Mouse (Mus musculus): Measurements from ENCODE around the gene Hdac11. TPM values are rescaled to one million over a fixed set of nuclear protein-coding genes. Genes with fewer than 3 reads are reported as not detected.

Hdac11 gene
- polyA plus RNA-seq, 2 experiments from 2014 or later: 1.5 to 2.0 TPM

DNA sequence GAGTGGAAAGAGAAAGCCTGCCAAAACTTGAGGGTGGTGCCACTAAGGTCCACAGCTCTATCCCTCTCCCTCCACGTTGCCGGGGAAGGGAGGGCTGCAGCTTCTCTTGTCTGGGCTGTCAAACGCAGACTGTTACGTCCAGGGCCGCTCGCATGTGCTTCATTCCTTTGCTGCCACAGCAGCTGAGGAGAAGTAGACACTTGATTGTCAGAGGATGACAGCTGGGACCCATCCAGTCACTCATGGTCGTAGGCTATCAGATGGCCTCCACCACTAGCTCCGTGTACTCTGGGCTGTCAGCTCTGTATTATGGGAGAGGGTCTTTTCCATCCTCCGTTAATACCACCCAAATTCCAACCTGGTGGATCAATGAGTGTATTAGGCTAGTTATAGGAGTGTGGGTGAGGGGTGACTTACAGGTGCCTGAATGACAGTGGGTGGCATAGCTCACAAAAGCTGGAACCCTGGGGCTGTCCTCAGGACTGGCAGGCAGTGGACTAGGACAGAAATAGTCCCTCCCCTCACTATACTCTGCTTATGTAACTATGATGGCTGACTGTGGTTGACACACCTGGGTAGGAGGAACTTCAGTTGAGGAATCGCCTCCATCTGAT, 19.0 kb upstream of the Hdac11 start:
- no peak for ATAC-seq

DNA sequence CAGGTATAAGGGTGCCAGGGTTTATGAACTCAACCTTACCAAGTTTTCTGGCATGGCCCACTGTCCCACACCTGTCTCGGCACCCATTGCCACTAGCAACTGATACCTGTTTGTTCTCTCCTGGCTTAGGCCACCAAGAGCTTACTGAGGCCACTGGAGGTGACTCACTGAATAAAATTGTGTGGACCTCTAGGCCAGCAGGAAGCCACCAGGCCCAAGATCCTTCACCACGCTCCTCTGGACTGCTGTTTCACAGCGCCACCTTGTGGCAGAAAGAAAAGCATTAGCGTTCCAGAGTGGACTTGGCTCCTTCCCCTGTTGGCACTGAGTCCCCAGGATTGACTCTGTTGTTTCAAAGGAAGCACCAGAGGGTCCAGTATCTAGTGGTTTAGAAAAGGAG, 16.6 kb upstream of the Hdac11 start:
- ATAC-seq: peak; percentile 91

GRCm38 (mm10) chr6:91145056-91145455, 11.4 kb upstream of the Hdac11 start:
- ATAC-seq: no peak

- ATAC-seq: no peak
These were observed 10.9 kb upstream of the Hdac11 start for GRCm38 (mm10) chr6:91145572-91145971.

GRCm38 (mm10) chr6:91146443-91147151, 9.9 kb upstream of the Hdac11 start:
- no peak for ATAC-seq

DNA sequence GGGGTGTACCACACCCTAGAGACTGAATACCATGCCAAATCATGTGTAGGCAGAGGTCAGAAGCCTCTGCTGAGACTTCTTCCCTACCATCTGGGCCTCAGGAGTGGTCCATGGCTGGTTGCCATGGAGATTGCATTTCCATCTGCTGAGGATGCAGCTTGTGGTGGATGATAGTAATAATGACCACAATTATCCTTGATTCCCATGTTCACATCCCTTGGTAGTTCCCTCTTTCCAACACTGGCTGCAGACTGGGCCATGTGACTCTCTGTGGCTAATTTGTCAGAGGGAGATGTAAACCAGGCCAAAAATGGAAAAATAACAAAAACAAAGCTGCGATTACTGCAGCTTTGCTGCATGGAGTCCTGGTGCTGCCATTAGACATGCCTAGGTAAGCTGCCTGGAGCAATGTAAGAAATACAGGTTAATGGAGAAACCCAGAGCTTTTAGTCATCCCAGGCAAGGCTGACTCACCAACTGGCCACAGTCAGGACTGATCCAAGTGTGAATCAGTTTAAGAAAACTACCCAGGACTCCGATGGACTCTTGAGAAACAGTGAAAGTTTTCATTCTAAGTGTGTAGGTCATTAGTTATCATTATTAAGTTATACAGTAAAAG, 9.2 kb upstream of the Hdac11 start:
- ATAC-seq: no peak

DNA sequence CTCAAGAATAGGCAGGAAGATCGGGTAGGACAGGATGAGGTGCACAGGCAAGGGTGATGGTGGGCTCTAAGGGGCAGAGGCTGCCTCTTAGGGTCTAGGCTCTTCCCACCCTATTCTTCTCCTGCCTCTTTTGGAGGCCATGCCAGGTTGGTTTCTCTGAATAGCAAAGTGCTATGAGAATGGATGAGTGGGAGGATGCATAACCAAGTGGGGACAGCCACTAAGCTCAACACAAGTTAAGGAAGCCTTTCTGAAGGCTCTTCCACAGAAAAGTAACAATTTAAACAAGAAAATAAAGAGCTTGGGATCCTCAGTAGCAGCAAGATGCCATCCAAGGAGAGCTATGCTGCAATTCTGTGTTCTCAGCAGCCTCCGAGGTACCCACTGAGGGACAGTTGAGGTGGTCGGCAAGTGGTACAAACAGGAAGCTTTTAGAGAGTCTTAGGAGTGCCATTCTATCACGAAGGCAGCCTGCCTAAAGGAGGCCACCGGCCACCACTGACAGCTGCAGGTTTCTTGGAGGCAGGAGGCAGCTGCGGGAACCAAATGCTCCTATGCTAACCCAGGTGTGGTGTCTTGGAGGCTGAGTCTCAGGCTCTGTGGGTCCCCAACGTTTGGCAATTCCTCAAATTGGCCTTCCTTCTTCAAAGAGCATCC, 3.4 kb upstream of the Hdac11 start:
- ATAC-seq: peak; percentile 16

- ATAC-seq: peak; percentile 83
These were observed 2.9 kb upstream of the Hdac11 start for GRCm38 (mm10) chr6:91153549-91154064.

DNA sequence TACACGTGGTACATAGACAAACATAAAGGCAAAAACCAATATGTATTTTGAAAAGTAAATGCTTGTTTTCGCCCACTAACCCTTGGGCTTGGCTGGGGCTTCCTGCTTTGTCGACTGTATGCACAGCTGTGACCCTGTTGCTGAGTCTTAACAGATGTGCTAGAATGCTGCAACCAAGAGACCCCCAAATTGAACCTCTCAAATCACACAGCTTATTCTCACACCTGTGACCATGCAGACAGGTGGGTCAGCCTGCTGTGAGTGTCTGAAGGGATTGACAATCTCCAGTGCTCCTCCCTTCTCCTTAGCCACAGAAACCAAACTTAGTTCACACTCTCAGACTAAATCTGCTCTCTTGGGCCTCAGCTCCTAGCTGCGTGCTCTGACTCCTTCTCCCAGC, 1.8 kb upstream of the Hdac11 start:
- ATAC-seq: no peak

- ATAC-seq: no peak
These were observed 1.2 kb upstream of the Hdac11 start for GRCm38 (mm10) chr6:91155286-91155685.

DNA sequence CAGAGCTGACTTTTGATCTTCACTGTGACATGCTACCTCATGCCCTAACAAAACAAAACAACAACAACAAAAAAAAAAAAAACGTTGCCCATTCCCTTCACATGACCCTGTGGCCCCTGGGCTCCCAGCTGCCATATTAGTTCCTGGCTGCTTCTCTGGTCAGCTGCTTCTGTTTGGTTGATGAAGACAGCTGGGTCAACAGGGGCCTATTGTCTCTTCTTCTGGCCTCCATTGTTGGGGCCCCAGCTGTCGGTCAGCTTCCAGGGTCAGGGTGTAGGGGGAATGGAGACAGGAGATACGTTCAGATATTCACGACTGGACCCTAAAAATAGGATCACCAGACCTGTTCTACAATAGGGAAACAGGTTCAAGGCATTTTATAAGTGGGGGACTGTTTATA, 403 bp upstream of the Hdac11 start:
- ATAC-seq: no peak

DNA sequence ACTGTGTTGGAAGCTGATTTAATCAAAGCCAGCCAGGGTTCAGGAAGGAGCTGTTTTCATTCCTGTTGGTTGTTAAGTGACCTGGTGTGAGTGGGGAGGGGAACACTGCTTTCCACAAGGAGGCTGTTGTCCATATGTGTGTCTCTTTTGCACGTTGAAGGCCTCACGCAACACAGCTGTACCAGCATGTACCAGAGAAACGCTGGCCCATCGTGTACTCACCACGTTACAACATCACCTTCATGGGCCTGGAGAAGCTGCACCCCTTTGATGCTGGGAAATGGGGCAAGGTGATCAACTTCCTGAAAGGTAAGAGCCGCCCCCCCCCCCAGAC, 739 bp downstream of the Hdac11 start:
- no peak for ATAC-seq

DNA sequence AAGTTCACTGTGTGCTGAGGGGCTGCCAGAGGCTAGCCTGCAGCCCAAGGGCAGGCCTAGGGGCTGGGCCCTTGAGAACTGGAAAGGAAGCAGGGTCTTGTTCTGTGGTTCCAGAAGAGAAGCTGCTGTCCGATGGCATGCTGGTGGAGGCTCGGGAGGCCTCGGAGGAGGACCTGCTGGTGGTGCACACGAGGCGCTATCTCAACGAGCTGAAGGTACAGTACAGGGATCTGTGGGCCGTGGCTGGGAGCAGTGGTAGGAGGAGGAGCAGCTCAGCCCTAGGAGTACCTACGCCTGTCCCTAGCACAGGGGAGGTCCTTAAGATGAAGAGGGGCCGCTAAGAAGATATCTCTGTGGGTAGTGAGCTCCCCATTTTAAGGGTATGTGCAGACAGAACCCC, 2.6 kb downstream of the Hdac11 start:
- ATAC-seq: no peak

- no peak for ATAC-seq
These were observed 3.9 kb downstream of the Hdac11 start for GRCm38 (mm10) chr6:91160399-91160798.

GRCm38 (mm10) chr6:91160976-91161375, 4.5 kb downstream of the Hdac11 start:
- no peak for ATAC-seq

DNA sequence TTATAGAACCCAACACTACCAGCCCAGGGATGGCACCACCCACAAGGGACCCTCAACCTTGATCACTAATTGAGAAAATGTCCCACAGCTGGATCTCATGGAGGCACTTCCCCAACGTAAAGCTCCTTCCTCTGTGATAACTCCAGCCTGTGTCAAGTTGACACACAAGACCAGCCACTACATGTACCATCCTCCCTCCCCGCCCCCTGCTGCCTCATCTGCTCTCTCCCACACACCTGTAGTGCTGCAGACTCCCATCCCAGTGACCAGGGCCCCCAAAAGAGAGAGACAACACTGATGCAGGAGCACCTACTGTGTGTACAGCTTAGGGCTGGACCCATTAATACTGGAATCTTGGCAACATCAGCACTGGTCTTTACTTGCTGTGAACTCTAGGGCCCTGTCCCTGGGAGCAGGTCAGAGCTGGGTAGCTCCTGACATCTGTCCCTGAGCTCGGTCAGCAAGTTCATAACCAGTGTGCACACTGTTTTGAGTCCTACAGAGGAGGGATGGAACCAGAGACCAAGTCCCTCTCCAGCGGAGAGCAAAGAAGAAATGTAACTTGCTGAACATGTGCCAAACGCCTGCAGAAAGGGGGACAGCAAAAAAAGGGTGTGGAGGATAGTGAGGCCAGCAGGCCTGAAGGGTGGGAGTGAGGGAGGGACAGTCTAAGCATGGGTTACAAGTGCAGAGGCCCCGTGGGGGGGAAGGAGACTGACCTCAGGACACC, 5.2 kb downstream of the Hdac11 start:
- ATAC-seq: no peak

DNA sequence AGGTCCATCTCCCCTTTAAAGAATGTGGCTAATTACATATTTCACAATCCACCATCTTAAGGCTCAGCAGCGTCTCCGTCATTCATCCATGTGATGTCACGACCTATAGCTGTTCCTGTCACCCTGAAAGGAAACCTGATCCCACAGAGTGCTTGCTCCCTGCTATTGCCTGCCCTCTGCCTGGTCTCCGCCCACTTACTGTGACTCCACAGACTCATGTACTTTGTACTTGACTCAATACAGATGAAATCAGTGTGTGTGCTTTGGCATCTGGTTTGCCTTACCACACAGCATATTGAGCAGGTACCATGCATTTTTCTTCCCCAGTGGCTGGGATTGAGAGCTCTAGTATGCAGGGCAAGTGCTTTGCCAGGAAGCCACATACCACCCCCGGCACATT, 5.8 kb downstream of the Hdac11 start:
- ATAC-seq: no peak

DNA sequence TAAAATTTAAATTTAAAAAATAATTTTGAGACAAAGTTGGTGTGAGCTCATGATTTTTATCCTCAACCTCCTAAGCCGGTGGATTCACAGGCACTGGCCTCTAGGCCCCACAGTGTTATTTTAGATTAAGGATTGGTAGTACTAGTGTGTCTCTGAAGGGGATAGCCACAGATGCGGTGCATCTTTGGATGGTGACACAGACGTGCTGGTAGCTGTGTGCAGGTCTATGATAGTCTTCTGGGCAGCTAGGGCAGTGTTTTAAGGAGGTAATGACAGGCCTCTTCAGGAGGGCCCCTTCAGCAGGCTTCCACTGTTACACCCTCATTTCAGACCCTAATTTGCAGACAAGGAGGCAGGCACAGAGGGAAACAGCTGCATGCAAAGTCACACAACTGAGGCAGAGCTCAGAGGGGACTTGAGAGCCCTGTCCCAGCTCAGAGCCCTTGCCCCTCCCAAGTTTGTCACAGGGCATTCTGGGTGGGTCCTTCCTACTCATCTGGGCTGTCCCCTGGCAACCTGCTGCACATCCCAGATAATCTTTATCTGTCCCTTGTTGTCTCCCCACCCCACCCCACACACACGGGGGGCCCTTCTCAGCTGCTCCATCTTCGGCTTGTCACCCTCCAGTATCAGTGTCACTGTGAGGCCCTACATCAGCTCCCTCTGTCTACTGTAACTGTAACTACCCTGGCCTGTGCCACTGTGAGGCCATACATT, 6.9 kb downstream of the Hdac11 start:
- ATAC-seq: no peak

DNA sequence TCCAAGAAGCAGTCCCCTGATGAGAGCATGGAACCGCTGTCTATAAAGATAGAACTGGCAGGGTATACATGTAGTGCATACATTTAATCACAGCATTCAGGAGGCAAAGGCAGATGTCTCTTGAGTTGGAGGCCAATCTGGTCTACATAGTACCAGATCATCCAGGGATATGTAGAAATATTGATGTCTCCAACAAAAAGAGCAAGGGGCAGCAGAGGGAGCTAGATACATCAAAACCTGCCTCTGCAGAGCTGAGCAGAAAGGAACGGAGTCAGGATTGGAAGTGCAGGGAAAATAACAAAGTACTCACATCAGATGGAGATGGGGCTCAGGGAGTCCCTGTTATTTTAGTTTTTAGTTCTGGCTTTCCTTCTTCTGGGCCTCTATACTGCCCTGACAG, 8.1 kb downstream of the Hdac11 start:
- no peak for ATAC-seq

DNA sequence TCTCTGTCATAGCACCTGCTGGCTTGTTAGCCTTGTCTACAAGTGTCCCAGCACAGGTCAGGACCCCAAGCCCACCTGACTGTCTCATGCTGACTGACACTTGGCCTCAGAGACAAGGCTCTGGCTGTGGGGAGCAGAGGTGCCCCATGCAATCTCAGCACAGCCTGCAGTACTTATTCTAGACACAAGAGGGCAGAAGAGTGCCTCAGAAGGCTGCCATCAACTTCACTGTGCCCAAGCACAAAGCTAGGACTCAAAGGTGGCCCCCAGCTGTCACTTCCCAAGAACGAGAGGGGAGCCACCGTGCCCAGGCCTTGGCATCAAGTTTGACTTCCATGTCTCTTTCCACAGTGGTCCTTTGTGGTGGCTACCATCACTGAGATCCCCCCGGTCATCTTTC, 8.7 kb downstream of the Hdac11 start:
- no peak for ATAC-seq

GRCm38 (mm10) chr6:91167828-91168227, 11.4 kb downstream of the Hdac11 start:
- ATAC-seq: no peak

DNA sequence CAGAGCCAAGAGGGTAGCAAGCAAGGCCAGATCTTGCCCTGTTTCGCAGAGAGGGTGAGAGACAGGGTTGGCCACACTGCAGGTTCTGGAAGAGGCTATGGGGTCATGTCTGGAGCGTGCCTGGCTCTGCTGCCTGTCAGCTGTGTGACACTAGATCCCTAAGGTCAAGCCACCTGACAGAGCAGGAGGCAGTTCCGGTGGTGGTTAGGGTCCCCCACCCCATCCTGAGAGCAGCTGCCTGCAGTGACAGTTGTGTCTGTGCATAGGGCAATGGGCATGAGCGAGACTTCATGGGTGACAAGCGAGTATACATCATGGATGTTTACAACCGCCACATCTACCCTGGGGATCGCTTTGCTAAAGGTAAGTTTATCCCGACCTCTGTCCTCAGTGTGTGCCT, 12.7 kb downstream of the Hdac11 start:
- no peak for ATAC-seq
